9 mouse cellular contexts compared by ENCODE assay signal in the genomic region with DNA sequence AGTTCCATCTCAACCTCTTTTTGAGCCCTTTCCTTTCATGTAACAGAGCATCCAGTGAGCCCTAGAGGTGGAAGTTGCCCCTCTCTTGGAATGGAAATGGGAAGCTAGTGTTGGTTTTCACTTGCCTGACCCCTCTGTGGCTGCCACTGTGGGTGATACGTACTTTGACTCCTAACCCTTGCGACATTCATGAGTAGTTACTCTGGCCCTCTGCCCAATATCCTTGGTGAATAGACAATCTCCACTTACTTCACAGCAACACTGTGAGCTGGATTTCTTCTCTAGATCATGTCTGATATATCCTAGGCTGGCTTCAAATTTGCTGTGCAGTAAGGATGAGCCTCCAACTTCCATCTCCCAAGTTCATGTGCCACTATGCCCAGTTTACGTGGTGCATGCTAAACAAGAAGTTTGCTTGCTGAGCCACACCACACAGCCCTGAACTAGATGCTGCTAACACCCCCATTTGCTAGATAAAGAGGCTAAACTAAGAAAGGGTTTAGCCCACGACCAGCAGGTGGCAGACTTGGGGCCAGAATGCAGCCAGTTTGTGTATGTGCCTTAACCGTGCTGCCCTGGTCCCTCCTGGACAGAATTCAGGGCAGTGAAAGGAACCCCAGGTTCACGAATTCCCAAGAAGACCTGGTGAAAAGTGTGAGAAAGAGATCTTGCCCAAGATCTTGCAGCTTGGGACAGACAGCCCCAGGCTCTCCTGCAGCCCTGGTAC. TPM values are rescaled to one million over a fixed set of nuclear protein-coding genes. Genes with fewer than 3 reads are reported as not detected.
A peak's percentile ranks its signal among the peaks of the same experiment; 100 is the strongest.
DNase-seq lines count a peak whose midpoint lies in the region; ATAC-seq and TF ChIP-seq lines count a peak whose summit lies in the region.
"Had no signal": no experiment of that assay in that cellular context is flagged by ENCODE, and none has a peak within 500 bp of the region (broad histone marks: within the 10 kb centered on the region; RNA-seq: fewer than 3 reads in every experiment).

No protein-coding gene starts in this region.

- H3K27ac ChIP-seq in hindbrain, embryonic 14.5 days, result no peak overlapping the region
- no peak overlapping the region for H3K27ac ChIP-seq in hindbrain, embryonic 16.5 days (ENCODE audit: low read depth, low read length)
- H3K27ac ChIP-seq in lung, embryonic 14.5 days (ENCODE audit: low read depth), result no peak overlapping the region
- H3K27ac ChIP-seq in spleen, adult 2 months (ENCODE audit: insufficient read depth, low read length), result no peak overlapping the region
- H3K27ac ChIP-seq: embryonic facial prominence, embryonic 13.5 days had no signal

- 0 out of 2 replicates have a peak, but pooled peaks cover 3% of the 10 kb centered on the region for H3K4me1 ChIP-seq in hindbrain, embryonic 14.5 days (replicated peaks; ENCODE audit: control insufficient read depth, insufficient read depth, low read length)
- peaks cover 7% of the 10 kb centered on the region; the same call in 1 of the 2 replicates for H3K4me1 ChIP-seq in hindbrain, embryonic 16.5 days (ENCODE audit: control insufficient read depth, insufficient read depth, low read depth, low read length)
- peaks cover 12% of the 10 kb centered on the region; the same call in 1 of the 2 replicates for H3K4me1 ChIP-seq in lung, embryonic 14.5 days (ENCODE audit: insufficient read depth)
- peaks cover 7% of the 10 kb centered on the region for H3K4me1 ChIP-seq in spleen, adult 2 months (ENCODE audit: control insufficient read depth, insufficient read depth, insufficient read length)

- no peak for TF ChIP-seq POLR2A in spleen, adult 2 months (IDR thresholded peaks at IDR 0.05; ENCODE audit: low read depth, low read length)

- no peak overlapping the region for H3K4me2 ChIP-seq in hindbrain, embryonic 14.5 days (replicated peaks)
- H3K4me2 ChIP-seq in hindbrain, embryonic 16.5 days (ENCODE audit: low read length), result no peak overlapping the region
- no peak overlapping the region for H3K4me2 ChIP-seq in lung, embryonic 14.5 days
- H3K4me2 ChIP-seq: embryonic facial prominence, embryonic 13.5 days had no signal

- peak; percentile 62 for DNase-seq in hindbrain, embryonic 14.5 days (ENCODE audit: low spot score)
- peak; percentile 64 for DNase-seq in ES-CJ7 (ENCODE audit: low read depth, low spot score)
- DNase-seq in c-Kit-positive CD71-positive TER-119-positive erythroid progenitor cells, embryonic 14.5 days (ENCODE audit: low spot score), result peak; percentile 50
- peak; percentile 81 for DNase-seq in gastrocnemius, adult 18-20 months (ENCODE audit: low spot score)
- DNase-seq in kidney, postnatal 25 days, result peak; percentile 77 to 84
- DNase-seq in lung, embryonic 14.5 days, result peak; percentile 88
- peak in 1 of 2 experiments; percentile 40 for DNase-seq in spleen, adult 2 months (ENCODE audit: low read depth in 1 of 2, low spot score in 2 of 2)

- H3K9ac ChIP-seq in hindbrain, embryonic 14.5 days, result no peak overlapping the region
- H3K9ac ChIP-seq in hindbrain, embryonic 16.5 days (ENCODE audit: low read depth, low read length), result no peak overlapping the region
- no peak overlapping the region for H3K9ac ChIP-seq in lung, embryonic 14.5 days
- H3K9ac ChIP-seq: embryonic facial prominence, embryonic 13.5 days had no signal

- peak; percentile 90 for TF ChIP-seq CTCF in lung, embryonic 14.5 days (IDR thresholded peaks at IDR 0.05; ENCODE audit: low read depth)
- peak; percentile 65; the same call in 1 of the 2 replicates for TF ChIP-seq CTCF in spleen, adult 2 months (IDR thresholded peaks at IDR 0.05; ENCODE audit: extremely low read depth, insufficient read depth, insufficient read length, insufficient replicate concordance)

- no peaks in the 10 kb centered on the region for H3K9me3 ChIP-seq in hindbrain, embryonic 14.5 days (ENCODE audit: control insufficient read depth, low read length)
- H3K9me3 ChIP-seq in hindbrain, embryonic 16.5 days (ENCODE audit: control insufficient read depth, low read length), result no peaks in the 10 kb centered on the region
- H3K9me3 ChIP-seq in lung, embryonic 14.5 days (ENCODE audit: low read depth, low read length), result no peaks in the 10 kb centered on the region
- H3K9me3 ChIP-seq: embryonic facial prominence, embryonic 13.5 days had no signal

- 27% methylated on average over 6 of the region's 6 CpGs for WGBS in hindbrain, embryonic 14.5 days
- WGBS in hindbrain, embryonic 16.5 days, result 28% methylated on average over 6 of the region's 6 CpGs
- WGBS in lung, embryonic 14.5 days, result 25% methylated on average over 6 of the region's 6 CpGs
- WGBS in spleen, adult 2 months, result 24% methylated on average over 6 of the region's 6 CpGs

- ATAC-seq in hindbrain, embryonic 14.5 days (ENCODE audit: low FRiP score), result no peak
- ATAC-seq in hindbrain, embryonic 16.5 days, result no peak
- no peak for ATAC-seq in lung, embryonic 14.5 days (ENCODE audit: insufficient read depth)

- H3K27me3 ChIP-seq in hindbrain, embryonic 14.5 days (ENCODE audit: control insufficient read depth, insufficient read depth, low read length), result peaks cover 32% of the 10 kb centered on the region
- H3K27me3 ChIP-seq in hindbrain, embryonic 16.5 days (replicated peaks; ENCODE audit: control insufficient read depth, insufficient read depth, low read length), result peaks cover 38% of the 10 kb centered on the region
- peaks cover 24% of the 10 kb centered on the region for H3K27me3 ChIP-seq in lung, embryonic 14.5 days (ENCODE audit: insufficient read depth, low read length)
- peaks cover 9% of the 10 kb centered on the region for H3K27me3 ChIP-seq in spleen, adult 2 months (ENCODE audit: control insufficient read depth, insufficient read depth, low read length)

- H3K4me3 ChIP-seq in hindbrain, embryonic 14.5 days (replicated peaks; ENCODE audit: low read length), result no peak overlapping the region
- H3K4me3 ChIP-seq in hindbrain, embryonic 16.5 days (ENCODE audit: low read length), result no peak overlapping the region
- H3K4me3 ChIP-seq in lung, embryonic 14.5 days (ENCODE audit: low read depth, low read length), result no peak overlapping the region
- no peak overlapping the region for H3K4me3 ChIP-seq in spleen, adult 2 months (ENCODE audit: extremely low read depth, insufficient read depth, insufficient read length)
- H3K4me3 ChIP-seq: embryonic facial prominence, embryonic 13.5 days had no signal

- H3K36me3 ChIP-seq in hindbrain, embryonic 14.5 days (replicated peaks; ENCODE audit: control insufficient read depth, insufficient read depth), result no peaks in the 10 kb centered on the region
- H3K36me3 ChIP-seq in hindbrain, embryonic 16.5 days (ENCODE audit: control insufficient read depth, insufficient read depth, low read length), result no peaks in the 10 kb centered on the region
- no peaks in the 10 kb centered on the region for H3K36me3 ChIP-seq in lung, embryonic 14.5 days (ENCODE audit: insufficient read depth)
- H3K36me3 ChIP-seq in spleen, adult 2 months (ENCODE audit: control insufficient read depth, insufficient read depth, low read length), result no peaks in the 10 kb centered on the region
- H3K36me3 ChIP-seq: embryonic facial prominence, embryonic 13.5 days had no signal

RNA-seq across cellular contexts. Expression of a gene that starts 1.3 kb away (rescaled TPM):
- 0.52 and 0.70 TPM in 2 replicates for polyA plus RNA-seq in hindbrain, embryonic 14.5 days (2014; fragmentation: Nextera tagmentation; extraction: Ambion mirVana)
- polyA plus RNA-seq in hindbrain, embryonic 16.5 days (2015; fragmentation: Nextera tagmentation; extraction: Ambion mirVana), result 0.55 and 0.78 TPM in 2 replicates
- 10 to 100 TPM; 10.7 to 11.6 TPM for total RNA-seq in gastrocnemius, adult 18-20 months (2021)
- polyA plus RNA-seq in lung, embryonic 14.5 days (2014; fragmentation: Nextera tagmentation; extraction: Ambion mirVana), result 4.2 and 4.5 TPM in 2 replicates
- polyA plus RNA-seq in spleen, adult 2 months (2012; rRNA removed), result 0.05 TPM in 2 replicates

RNA-seq across cellular contexts. Expression of a gene that starts 5.5 kb away (rescaled TPM):
- 7.6 and 7.9 TPM in 2 replicates for polyA plus RNA-seq in hindbrain, embryonic 14.5 days (2014; fragmentation: Nextera tagmentation; extraction: Ambion mirVana)
- polyA plus RNA-seq in hindbrain, embryonic 16.5 days (2015; fragmentation: Nextera tagmentation; extraction: Ambion mirVana), result 7.7 and 8.1 TPM in 2 replicates
- 1 to 10 TPM; 2.5 to 3.7 TPM for total RNA-seq in gastrocnemius, adult 18-20 months (2021)
- polyA plus RNA-seq in lung, embryonic 14.5 days (2014; fragmentation: Nextera tagmentation; extraction: Ambion mirVana), result 48.8 TPM in 2 replicates
- 4.5 and 4.8 TPM in 2 replicates for polyA plus RNA-seq in spleen, adult 2 months (2012; rRNA removed)

RNA-seq across cellular contexts. Expression of a gene that starts 30.0 kb away (rescaled TPM):
- polyA plus RNA-seq in hindbrain, embryonic 14.5 days (2014; fragmentation: Nextera tagmentation; extraction: Ambion mirVana), result not detected in 2 replicates
- not detected in 2 replicates for polyA plus RNA-seq in hindbrain, embryonic 16.5 days (2015; fragmentation: Nextera tagmentation; extraction: Ambion mirVana)
- not detected for total RNA-seq in gastrocnemius, adult 18-20 months (2021)
- polyA plus RNA-seq in lung, embryonic 14.5 days (2014; fragmentation: Nextera tagmentation; extraction: Ambion mirVana), result not detected in 2 replicates
- not detected in 2 replicates for polyA plus RNA-seq in spleen, adult 2 months (2012; rRNA removed)
- polyA plus RNA-seq: embryonic facial prominence, embryonic 13.5 days had no signal

RNA-seq across cellular contexts. Expression of a gene that starts 32.0 kb away (rescaled TPM):
- 2.8 and 4.2 TPM in 2 replicates for polyA plus RNA-seq in hindbrain, embryonic 14.5 days (2014; fragmentation: Nextera tagmentation; extraction: Ambion mirVana)
- polyA plus RNA-seq in hindbrain, embryonic 16.5 days (2015; fragmentation: Nextera tagmentation; extraction: Ambion mirVana), result 2.5 and 3.0 TPM in 2 replicates
- under 1 TPM; 0.64 to 0.71 TPM for total RNA-seq in gastrocnemius, adult 18-20 months (2021)
- 0.24 and 0.61 TPM in 2 replicates for polyA plus RNA-seq in lung, embryonic 14.5 days (2014; fragmentation: Nextera tagmentation; extraction: Ambion mirVana)
- polyA plus RNA-seq in spleen, adult 2 months (2012; rRNA removed), result 0.41 and 0.54 TPM in 2 replicates

RNA-seq across cellular contexts. Expression of a gene that starts 42.8 kb away (rescaled TPM):
- polyA plus RNA-seq in hindbrain, embryonic 14.5 days (2014; fragmentation: Nextera tagmentation; extraction: Ambion mirVana), result 22.0 and 23.7 TPM in 2 replicates
- polyA plus RNA-seq in hindbrain, embryonic 16.5 days (2015; fragmentation: Nextera tagmentation; extraction: Ambion mirVana), result 22.8 and 24.0 TPM in 2 replicates
- total RNA-seq in gastrocnemius, adult 18-20 months (2021), result 1 to 10 TPM; 4.7 to 6.5 TPM
- 19.4 and 21.2 TPM in 2 replicates for polyA plus RNA-seq in lung, embryonic 14.5 days (2014; fragmentation: Nextera tagmentation; extraction: Ambion mirVana)
- polyA plus RNA-seq in spleen, adult 2 months (2012; rRNA removed), result 7.8 and 9.5 TPM in 2 replicates
